Mouse (Mus musculus) adrenal gland, adult 10 weeks (tissue): ENCODE data around the gene Cypt2. TPM values are rescaled to one million over a fixed set of nuclear protein-coding genes. Genes with fewer than 3 reads are reported as not detected.

ENCODE experiments used
- polyA plus RNA-seq: library from polyadenylated mRNA; stranded (reverse); fragments of 350-450 nt; fragmentation: Illumina TruSeq; extraction: RNeasy Lipid Tissue Mini Kit (QIAGEN cat#74804); gene quantifications from one replicate; pipeline ENCODE4 v1.2.3, GENCODE M21; 2014; ENCODE audit warnings: low read depth, low replicate concordance

The Cypt2 gene
- not detected for polyA plus RNA-seq

DNA sequence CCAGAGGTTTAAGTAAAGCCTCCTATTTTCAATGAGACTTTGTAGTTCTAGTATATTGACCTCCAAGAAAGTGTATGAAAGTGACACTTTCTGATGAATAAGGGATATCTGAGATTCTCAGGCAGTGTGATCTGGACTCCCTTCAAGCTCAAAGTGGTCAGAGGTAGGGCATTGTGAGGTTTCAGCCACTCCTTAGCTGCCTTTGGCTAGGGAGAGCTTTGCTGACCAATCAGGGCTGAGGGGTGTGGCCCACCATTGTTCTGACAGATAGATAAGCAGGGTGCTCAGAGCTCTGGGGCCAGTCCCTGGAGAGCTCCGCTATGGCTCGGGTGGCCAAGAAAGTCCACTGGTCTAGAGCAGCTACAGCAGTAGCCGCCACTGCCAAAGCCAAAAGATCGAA is at the start of gene Cypt2:
TSS of gene Cypt2 (plus strand) at position 301 of the 400 bp plus-strand sequence.

